Mouse (Mus musculus): Measurements from ENCODE around the gene Cul1.

DNA sequence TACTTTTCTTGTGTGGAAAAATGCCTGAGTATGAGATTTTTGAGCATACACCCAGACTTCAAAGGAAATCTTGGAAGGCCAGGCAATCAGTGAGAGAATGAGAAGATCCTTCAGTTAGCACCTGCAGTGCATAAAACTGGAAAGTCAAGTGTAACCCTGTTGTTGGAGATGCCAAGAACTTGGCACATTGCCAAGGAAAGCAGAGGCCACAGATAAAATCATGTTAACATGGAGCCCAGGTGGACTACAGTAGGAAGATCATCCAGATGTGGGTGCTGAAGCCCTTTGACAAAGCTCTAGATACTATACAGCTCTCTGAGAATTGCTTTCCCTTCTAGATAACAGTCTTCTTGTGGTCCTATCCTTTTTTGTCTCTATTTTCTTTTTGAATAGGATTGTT, 19.2 kb downstream of the Cul1 start:
- no peak for TF ChIP-seq GATA1 (IDR thresholded peaks at IDR 0.05; ENCODE audit: borderline replicate concordance, low read length)
- TF ChIP-seq FLI1 (IDR thresholded peaks at IDR 0.05; ENCODE audit: low read length) = no peak
